Mouse (Mus musculus): ENCODE results near the gene Gm21981.

Gene Gm21981

GRCm38 (mm10) chr17:47694442-47694502 lies at the start of gene Gm21981:
Gene Gm21981, minus strand, starts transcription at chr17:47694455.
- in situ Hi-C loops (cut with MboI, MseI) = loop anchor here (5.0 kb wide), 2 partner anchors 57 to 187 kb away; partner anchors contain the start of gene Ccnd3

GRCm38 (mm10) chr17:47742991-47743734 lies 48.9 kb upstream of the Gm21981 start:
- in situ Hi-C loops (cut with MboI, MseI) = no loop called here

- in situ Hi-C loops (cut with MboI, MseI) = no loop called here
Observed at GRCm38 (mm10) chr17:47740186-47740585, 45.9 kb upstream of the Gm21981 start.

GRCm38 (mm10) chr17:47738879-47739798 lies 44.9 kb upstream of the Gm21981 start:
- in situ Hi-C loops (cut with MboI, MseI) = no loop called here

GRCm38 (mm10) chr17:47738066-47738878 lies 44.0 kb upstream of the Gm21981 start:
- in situ Hi-C loops (cut with MboI, MseI) = no loop called here

- in situ Hi-C loops (cut with MboI, MseI) = no loop called here
Observed at GRCm38 (mm10) chr17:47737271-47738065, 43.2 kb upstream of the Gm21981 start.

- in situ Hi-C loops (cut with MboI, MseI) = no loop called here
Observed at GRCm38 (mm10) chr17:47736856-47737255, 42.6 kb upstream of the Gm21981 start, which contains the start of gene Tfeb. Gene Tfeb, plus strand, starts transcription at chr17:47737030.

GRCm38 (mm10) chr17:47735553-47736100 lies 41.4 kb upstream of the Gm21981 start:
- in situ Hi-C loops (cut with MboI, MseI) = no loop called here

- in situ Hi-C loops (cut with MboI, MseI) = no loop called here
Observed at GRCm38 (mm10) chr17:47730633-47731575, 36.6 kb upstream of the Gm21981 start.

GRCm38 (mm10) chr17:47726566-47726965 lies 32.3 kb upstream of the Gm21981 start, which contains the start of gene Pgc:
Gene Pgc, plus strand, starts transcription at chr17:47726842.
- in situ Hi-C loops (cut with MboI, MseI) = no loop called here

GRCm38 (mm10) chr17:47721183-47721582 lies 26.9 kb upstream of the Gm21981 start:
- in situ Hi-C loops (cut with MboI, MseI) = no loop called here

- in situ Hi-C loops (cut with MboI, MseI) = no loop called here
Observed at GRCm38 (mm10) chr17:47715037-47715436, 20.8 kb upstream of the Gm21981 start.

GRCm38 (mm10) chr17:47712889-47713571 lies 18.8 kb upstream of the Gm21981 start:
- in situ Hi-C loops (cut with MboI, MseI) = no loop called here

- in situ Hi-C loops (cut with MboI, MseI) = no loop called here
Observed at GRCm38 (mm10) chr17:47711883-47712282, 17.6 kb upstream of the Gm21981 start.

- in situ Hi-C loops (cut with MboI, MseI) = no loop called here
Observed at GRCm38 (mm10) chr17:47710036-47710435, 15.8 kb upstream of the Gm21981 start.

- in situ Hi-C loops (cut with MboI, MseI) = no loop called here
Observed at GRCm38 (mm10) chr17:47708972-47709371, 14.7 kb upstream of the Gm21981 start.

GRCm38 (mm10) chr17:47707961-47708360 lies 13.7 kb upstream of the Gm21981 start:
- in situ Hi-C loops (cut with MboI, MseI) = no loop called here

GRCm38 (mm10) chr17:47706196-47706595 lies 11.9 kb upstream of the Gm21981 start:
- in situ Hi-C loops (cut with MboI, MseI) = no loop called here

- in situ Hi-C loops (cut with MboI, MseI) = no loop called here
Observed at GRCm38 (mm10) chr17:47704692-47705091, 10.4 kb upstream of the Gm21981 start.

Data from regulatory T cell (primary cell).